Mouse (Mus musculus) megakaryocyte-erythroid progenitor cell, adult 5-6 weeks (primary cell): ENCODE measurements around the gene C9orf72. TPM values are rescaled to one million over a fixed set of nuclear protein-coding genes. Genes with fewer than 3 reads are reported as not detected.

ENCODE experiments used
- ATAC-seq: replicated peaks from 2 replicates; pipeline ENCODE4 v1.8.0; 2016; ENCODE audit warnings: mild to moderate bottlenecking, inconsistent platforms; ENCODE audit not compliant: severe bottlenecking, poor library complexity, low FRiP score, low TSS enrichment
- total RNA-seq, 2 experiments: library from RNA; stranded (forward) in 1 of 2; stranded (reverse) in 1 of 2; fragments of 200-1000, 215-1000 nt in 1 of 2; fragments of >200 nt in 1 of 2; fragmentation: Nextera tagmentation in 1 of 2; gene quantifications; 2 replicates each; pipeline ENCODE4 v1.2.3; 2014 to 2017

C9orf72 gene
- total RNA-seq, 2 experiments from 2014 or later, result 13.8 to 23.3 TPM

- no peak for ATAC-seq
These were observed 82.4 kb downstream of the C9orf72 start for GRCm38 (mm10) chr4:35143472-35144102.

Other genes starting within 250 kb of the C9orf72 start
- not detected in 2 replicates for gene Ifnk, start 74.1 kb downstream of the C9orf72 start, total RNA-seq (2014; fragmentation: Nextera tagmentation)
- gene Ifnk, start 74.1 kb downstream of the C9orf72 start, total RNA-seq (2017), result not detected in 2 replicates
- 2.1 and 6.6 TPM in 2 replicates for gene Mob3b, start 68.7 kb downstream of the C9orf72 start, total RNA-seq (2014; fragmentation: Nextera tagmentation)
- gene Mob3b, start 68.7 kb downstream of the C9orf72 start, total RNA-seq (2017), result 2.2 and 3.1 TPM in 2 replicates